22 mouse cellular contexts compared by ENCODE assay signal in genomic region chr2:154142580-154142979, GRCm38 (mm10). TPM values are rescaled to one million over a fixed set of nuclear protein-coding genes. Genes with fewer than 3 reads are reported as not detected.
"Had no signal": no experiment of that assay in that cellular context is flagged by ENCODE, and none has a peak within 500 bp of the region (broad histone marks: within the 10 kb centered on the region; RNA-seq: fewer than 3 reads in every experiment).

Gene Bpifa1, plus strand, starts transcription at chr2:154142880.

- H3K9me3 ChIP-seq: limb, embryonic 12.5 days; limb, embryonic 15.5 days; megakaryocyte, embryonic 14.5 days; midbrain, embryonic 10.5 days; midbrain, embryonic 13.5 days; neural tube, embryonic 13.5 days; stomach, embryonic 15.5 days had no signal

- H3K4me2 ChIP-seq: limb, embryonic 12.5 days; limb, embryonic 15.5 days; liver, embryonic 11.5 days; midbrain, embryonic 13.5 days; neural tube, embryonic 13.5 days; stomach, embryonic 15.5 days had no signal

- ATAC-seq: intestine, embryonic 16.5 days; liver, postnatal 0 days; midbrain, embryonic 13.5 days; midbrain, embryonic 16.5 days had no signal

- H3K4me3 ChIP-seq: limb, embryonic 12.5 days; limb, embryonic 15.5 days; megakaryocyte, embryonic 14.5 days; midbrain, embryonic 10.5 days; midbrain, embryonic 13.5 days; myocyte; neural tube, embryonic 13.5 days; stomach, embryonic 15.5 days had no signal

- H3K36me3 ChIP-seq: limb, embryonic 12.5 days; limb, embryonic 15.5 days; midbrain, embryonic 10.5 days; midbrain, embryonic 13.5 days; neural tube, embryonic 13.5 days; stomach, embryonic 15.5 days had no signal

- H3K9ac ChIP-seq: limb, embryonic 12.5 days; limb, embryonic 15.5 days; liver, embryonic 14.5 days; liver, postnatal 0 days; midbrain, embryonic 13.5 days; neural tube, embryonic 13.5 days; stomach, embryonic 15.5 days had no signal

- H3K27ac ChIP-seq: limb, embryonic 12.5 days; limb, embryonic 15.5 days; liver, embryonic 14.5 days; midbrain, embryonic 10.5 days; midbrain, embryonic 13.5 days; neural tube, embryonic 13.5 days; stomach, embryonic 15.5 days had no signal

- DNase-seq: kidney, adult 18-20 months; kidney, adult 9 months; kidney, postnatal 14 days; kidney, postnatal 4 days; liver, postnatal 0 days; retina, postnatal 1 day; right cerebral cortex, postnatal 25 days; spleen, adult 18-20 months; thymus, postnatal 25 days had no signal

- H3K4me1 ChIP-seq: limb, embryonic 12.5 days; limb, embryonic 15.5 days; megakaryocyte, embryonic 14.5 days; midbrain, embryonic 10.5 days; midbrain, embryonic 13.5 days; neural tube, embryonic 13.5 days; stomach, embryonic 15.5 days had no signal

- H3K27me3 ChIP-seq: limb, embryonic 12.5 days; limb, embryonic 15.5 days; midbrain, embryonic 13.5 days; neural tube, embryonic 13.5 days; stomach, embryonic 15.5 days had no signal

RNA-seq across cellular contexts. Expression of gene Bpifa1, which starts in this region (rescaled TPM):
- polyA plus RNA-seq: intestine, embryonic 16.5 days; limb, embryonic 12.5 days; limb, embryonic 15.5 days; liver, embryonic 11.5 days; liver, postnatal 0 days; midbrain, embryonic 10.5 days; midbrain, embryonic 13.5 days; midbrain, embryonic 16.5 days; myocyte; neural tube, embryonic 13.5 days; stomach, embryonic 15.5 days; urinary bladder, adult 2 months had no signal
